Mouse (Mus musculus) lung, adult 2 months (tissue): ENCODE measurements at regions not wholly inside any gene's neighbourhood (a gene's known extent, or its start where the extent isn't known, plus 50 kb on each side); places are given as distances from the start of the nearest gene placed in this dataset.

ENCODE experiments used
- CTCF ChIP-seq: fragments of 200-500 bp; IDR thresholded peaks from 2 replicates; pipeline ENCODE4 v1.5.1; 2011; ENCODE audit warnings: mild to moderate bottlenecking, low read length, control low read depth; ENCODE audit not compliant: insufficient read depth
- POLR2A ChIP-seq: fragments of 200-500 bp; IDR thresholded peaks from 2 replicates; pipeline ENCODE4 v1.6.1; 2011; ENCODE audit warnings: low read depth, mild to moderate bottlenecking, control low read depth, low read length, borderline replicate concordance; ENCODE audit errors: extremely low read depth

- TF ChIP-seq CTCF, result no peak
- no peak for TF ChIP-seq POLR2A
These were observed 194.7 kb upstream of the Rfx3 start for GRCm38 (mm10) chr19:28205691-28206090.
